Mouse (Mus musculus) adrenal gland, postnatal 4 days (tissue): ENCODE measurements around the gene Opcml. TPM values are rescaled to one million over a fixed set of nuclear protein-coding genes. Genes with fewer than 3 reads are reported as not detected.

Source experiments
- DNase-seq, 2 experiments: peaks; one replicate each; pipeline ENCODE4 v3.0.0; 2021 to 2022; ENCODE audit warnings: low spot score in 2 of 2, mixed read lengths in 2 of 2
- total RNA-seq, 2 experiments: library from RNA; stranded (reverse); gene quantifications; 2 replicates each; pipeline ENCODE4 v1.2.3; 2021

The Opcml gene
- total RNA-seq, 2 experiments from 2014 or later, result 1.8 to 2.6 TPM

DNA sequence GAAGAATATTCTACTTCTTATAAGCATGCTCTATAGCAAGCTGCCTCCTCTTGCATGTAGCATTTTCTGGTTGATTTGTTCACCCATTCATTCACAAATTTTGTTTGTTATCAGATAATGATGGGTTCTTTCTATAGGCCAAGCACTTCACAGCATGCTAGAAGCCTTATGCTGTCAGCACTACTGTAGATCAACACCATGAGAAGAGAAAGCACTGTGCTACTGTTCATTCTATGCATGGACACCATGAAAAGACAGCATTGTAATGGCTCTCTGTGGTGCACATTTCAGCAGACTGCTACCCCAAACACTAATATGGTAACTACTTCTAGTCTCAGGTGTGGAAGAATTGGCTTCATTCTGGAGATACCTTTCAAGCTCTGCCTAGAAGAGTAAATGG is 527.3 kb downstream of the Opcml start:
- DNase-seq, result no peak

DNA sequence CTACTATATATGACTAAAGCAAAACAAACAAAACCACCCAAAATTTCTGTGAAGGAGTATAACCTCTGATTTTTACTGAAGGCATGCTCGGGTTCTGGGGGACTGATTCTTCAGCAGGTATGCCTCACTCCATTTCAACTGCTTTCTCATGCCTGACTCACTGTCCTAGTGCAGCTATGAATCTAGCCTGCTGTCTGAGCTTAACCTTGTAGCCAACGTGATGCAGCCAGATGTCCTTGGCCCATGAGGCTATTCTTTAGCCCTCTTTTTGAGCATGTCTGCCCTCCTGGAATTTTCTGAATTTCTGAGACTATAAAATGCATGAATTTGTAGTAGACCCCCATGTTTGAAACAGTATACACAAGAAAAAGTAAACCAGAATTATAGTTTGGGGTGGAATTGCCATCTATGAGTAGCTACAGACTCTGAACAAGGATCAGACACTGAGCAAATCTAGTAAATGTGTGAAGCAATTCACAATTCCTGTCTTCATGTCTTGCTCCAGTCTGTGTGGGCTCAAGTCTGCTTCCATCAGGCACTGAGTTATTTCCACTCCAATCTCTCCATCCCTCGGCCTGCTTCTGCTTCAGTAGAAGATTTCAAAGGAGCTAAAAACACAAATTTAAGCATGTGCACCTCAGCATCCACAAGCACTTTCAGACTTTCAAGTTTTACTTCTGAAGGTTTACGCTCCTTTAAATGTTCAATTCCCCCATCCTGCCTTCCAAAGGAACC is 528.6 kb downstream of the Opcml start:
- no peak for DNase-seq

DNA sequence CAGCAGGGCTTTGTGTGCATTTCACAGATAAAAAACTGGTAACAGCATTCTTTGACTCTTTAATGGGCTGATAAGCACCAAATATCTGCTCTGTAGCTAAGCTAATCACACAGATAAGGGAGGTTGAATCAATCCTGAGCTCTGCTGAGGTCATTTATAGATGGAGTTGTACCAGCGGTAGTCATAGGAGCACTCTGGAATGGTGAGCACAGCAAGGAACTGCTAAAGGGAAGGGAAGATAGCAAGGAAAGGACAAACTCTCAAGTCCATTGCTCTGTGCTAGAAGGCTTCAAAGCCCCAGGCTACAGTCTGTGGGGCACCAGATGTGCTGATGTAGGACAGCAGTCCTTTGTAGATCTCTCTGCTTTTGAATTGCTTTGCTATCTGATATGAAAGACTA is 529.2 kb downstream of the Opcml start:
- no peak for DNase-seq

DNA sequence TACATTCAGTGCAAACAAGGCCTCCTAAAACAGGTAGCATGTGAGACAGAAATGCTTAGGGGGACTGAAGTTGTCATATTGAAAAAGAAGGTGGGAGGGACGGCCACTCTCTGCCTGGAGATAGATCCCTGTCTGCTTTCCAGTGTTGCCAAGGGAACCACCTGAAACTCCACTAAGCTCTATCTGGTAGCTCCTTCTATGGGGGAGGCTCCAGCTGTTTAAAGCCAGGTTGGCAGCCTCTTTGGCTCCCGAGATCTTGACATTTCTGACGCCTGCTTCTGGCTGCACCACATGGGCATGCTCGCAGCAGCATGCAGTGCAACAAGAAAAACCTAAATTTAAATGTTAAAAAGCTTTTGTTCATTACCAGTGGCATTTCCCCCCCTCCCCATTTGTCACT is 537.4 kb downstream of the Opcml start:
- DNase-seq, result no peak

DNA sequence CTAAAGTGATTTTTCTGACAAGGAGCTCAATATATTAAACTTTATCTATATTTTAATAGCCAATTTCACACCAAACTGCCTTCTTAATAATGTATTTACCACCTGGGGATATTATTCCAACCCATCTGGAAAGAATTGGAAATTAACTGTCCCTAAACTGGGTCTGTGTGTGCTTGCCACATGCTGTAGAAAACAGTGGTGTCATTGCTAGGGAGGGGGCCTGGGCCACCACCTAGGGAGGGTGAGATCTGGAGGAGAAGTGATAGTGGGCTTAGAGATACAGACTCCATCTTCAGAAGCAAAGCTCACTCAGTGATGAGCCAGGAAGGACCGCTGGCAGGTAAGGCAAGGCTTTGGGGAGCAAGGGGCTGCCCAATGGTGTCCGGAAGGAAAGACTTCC is 537.9 kb downstream of the Opcml start:
- no peak for DNase-seq

DNA sequence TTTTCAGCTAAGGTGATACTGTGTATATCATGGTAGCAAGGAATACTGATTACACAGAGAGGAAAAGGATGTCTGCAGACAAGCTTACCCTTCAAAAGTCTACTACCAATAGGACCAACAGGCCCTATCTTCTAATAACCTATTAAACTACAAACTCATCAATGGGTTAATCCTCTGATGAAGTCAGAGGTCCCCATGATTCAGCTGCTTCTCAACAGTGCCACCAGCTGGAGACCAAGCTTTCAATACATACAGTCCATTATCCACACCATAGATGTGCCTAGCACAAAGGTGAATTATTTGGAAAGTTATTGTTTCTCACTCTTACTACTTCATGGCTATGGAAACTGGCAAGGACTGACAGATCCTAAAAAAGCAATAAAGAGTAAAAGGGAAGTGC is 538.9 kb downstream of the Opcml start:
- no peak for DNase-seq

DNA sequence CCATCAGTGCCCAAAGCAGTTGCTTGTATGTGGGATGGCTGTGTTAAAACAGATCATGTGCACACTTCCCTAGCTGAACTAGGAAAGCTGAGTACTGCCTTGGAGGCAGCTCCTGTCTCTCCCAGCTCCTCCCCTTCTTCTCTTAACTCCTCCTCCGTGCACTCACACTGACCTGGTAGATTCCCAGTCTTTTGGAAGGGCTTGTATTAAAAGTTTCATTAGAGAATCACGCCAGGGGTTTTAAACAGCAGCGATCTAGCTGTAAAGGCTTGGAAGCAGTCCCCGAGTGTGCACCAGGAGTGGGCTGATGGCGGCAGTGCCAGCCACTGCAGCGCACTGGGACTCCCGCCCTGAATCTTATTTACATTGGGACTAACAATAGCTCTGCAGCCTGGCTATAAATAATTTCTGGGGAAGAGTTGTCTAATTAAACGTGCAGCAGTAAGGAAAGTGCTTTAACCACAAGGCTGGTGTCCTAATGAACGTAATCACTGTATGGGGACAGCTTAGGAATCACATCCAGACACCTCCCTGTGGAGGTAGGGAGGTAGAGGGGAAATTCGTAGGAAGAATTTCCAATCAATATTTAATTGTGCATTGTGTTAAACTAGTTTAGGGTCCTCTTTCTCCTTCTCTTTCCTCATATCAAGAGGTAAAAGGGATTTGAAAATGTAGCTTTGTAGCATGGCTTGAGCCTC is 546.1 kb downstream of the Opcml start:
- DNase-seq, result no peak

DNA sequence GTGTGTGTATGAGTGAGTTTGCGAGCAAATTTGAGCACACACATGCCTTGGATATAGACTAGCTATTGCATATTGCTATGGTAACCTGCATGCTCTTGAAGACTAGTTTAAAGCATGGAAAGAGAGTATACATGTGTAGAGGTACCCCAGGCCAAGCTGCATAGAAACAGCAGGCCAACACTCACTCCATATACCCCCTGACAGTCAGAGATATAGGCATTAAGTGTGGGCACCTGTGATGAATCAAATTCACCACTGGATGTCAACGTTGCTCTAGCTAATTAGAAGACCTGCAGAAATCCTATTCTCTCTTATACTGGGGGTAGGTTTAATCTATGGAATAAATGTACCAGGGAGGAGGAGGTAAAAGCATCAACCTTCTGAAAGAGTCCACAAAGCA is 547.3 kb downstream of the Opcml start:
- no peak for DNase-seq

DNA sequence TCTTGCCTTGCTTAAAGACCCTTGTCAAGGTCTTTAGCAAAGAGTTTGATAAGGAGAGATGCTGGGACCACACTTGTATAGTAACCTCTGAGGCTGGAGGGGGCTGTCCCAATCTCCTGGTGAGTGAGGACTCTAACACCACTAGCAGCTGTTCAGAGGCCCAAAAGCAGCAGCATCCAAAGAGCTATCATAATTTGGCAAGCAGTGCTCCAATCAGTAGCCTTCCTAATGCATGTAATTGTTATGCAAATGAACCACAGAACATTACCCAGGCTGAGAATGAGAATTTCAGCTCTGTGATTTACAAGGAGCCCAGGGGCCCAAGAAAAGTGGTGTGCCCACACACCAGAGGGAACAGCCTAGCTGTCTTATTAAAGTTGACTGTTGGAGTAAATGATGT is 564.4 kb downstream of the Opcml start:
- DNase-seq, result no peak

DNA sequence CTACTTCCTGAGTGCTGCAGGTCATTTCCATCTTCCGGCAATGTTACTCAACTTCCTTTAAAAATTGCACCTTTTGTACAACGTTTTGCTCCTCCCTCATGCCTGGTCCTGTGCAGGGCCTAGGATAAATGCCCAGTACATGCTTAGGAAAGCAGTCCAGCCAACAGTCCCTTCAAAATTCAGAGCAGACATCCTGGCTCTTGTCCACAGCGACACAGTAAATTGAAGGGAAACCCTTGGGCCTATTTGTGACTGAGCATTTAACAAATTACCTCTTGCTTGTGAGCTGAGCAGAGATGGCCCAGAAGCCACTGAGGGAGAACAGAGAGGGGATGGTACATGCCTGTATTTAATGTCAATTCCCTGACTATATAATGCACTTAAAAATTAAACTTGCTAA is 567.4 kb downstream of the Opcml start:
- no peak for DNase-seq

DNA sequence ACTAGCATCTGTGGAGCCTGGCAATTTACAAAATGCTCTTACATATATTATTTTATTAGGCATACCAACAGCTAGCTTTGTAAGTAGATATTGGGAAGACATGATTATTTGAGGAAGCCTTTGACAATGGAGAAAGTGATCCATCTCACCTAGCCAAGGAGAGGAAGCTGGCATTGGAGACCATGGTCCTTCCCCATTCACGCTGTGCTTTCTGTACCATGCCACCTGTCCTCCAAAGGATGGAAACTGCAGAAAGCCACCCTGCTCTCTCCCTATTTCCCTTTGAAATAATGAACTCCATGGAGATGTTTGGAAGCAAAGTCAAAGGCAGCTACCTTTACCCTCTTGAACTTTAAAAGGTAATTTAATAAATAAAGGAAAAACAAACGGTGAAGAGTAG is 570.1 kb downstream of the Opcml start:
- no peak for DNase-seq

DNA sequence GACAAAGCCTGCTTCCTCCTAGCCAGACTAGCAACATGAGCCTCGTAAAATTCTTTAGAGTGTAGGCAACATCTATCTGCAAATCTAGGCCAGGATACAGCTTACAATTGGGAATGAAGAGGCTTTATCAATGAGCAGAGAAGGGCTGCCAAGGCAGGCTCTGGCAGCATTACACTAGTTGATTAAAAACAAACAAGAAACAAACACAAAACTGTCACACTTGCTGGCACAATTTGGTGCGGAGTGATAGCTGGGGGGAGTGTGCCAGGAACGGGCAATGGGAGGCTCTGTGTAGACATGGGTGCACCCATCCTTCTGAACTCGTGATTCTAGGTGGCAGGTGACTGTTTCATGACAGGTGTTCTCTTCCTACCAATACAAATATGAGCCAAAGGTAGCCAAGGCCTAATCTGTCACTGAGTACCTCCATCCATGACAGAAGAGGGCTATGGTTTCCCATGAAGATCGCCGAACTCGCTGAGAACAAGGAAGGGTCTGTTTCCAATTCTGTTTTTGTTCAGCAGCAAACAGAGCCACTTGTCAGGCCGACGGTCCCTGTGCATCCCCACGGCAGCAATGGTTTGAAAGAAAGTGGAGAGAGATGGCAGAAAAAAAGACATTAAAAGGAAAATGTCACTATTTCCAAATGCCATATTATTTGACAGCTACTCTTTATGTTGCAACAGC is 574.0 kb downstream of the Opcml start:
- no peak for DNase-seq

DNA sequence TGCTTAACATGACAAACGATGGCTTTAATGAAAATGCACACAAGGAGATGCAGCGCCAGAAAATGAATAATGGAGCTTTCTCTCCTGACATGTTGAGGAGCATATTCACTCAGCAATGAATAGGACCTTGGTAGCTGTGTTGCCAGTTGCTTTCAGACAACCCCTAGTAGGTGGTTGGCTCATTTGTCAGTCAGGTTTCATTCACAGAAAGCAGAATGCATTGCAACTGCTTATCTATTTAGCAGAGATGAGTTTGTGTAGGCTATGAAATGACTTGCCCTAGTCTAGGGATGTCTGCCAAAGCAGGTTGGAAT is 574.5 kb downstream of the Opcml start:
- DNase-seq, result no peak

DNA sequence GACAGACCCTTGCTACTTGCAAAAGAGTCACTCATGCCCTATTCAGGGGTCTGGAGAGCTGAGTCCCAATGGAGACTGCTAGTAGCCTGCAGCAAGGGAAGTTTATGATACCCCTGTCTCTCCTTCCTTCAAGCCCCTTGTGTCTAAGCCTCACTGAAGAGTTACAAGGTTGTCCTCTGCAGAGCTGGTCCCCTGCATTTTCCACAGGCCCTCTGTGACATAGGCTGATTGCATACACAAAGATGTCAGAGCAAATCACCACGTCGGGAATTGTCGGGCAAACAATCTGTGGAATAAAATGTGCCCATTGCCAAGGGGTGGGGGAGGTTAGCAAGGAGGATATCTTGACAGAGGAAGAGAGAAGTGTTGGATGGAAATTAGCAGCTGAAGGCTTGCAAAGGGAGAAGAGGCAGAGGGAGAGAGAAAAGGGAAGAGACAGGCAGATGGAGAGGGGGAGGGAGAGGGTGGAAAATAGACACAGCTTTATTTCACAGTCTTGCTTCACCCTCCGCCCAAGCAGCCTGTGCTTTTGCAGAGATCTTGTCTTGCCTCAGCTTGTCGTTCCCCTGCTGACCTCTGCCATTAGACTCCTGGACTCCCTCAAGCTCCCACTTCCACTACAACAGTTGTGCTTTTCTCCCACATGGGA is 596.1 kb downstream of the Opcml start:
- DNase-seq, result no peak

DNA sequence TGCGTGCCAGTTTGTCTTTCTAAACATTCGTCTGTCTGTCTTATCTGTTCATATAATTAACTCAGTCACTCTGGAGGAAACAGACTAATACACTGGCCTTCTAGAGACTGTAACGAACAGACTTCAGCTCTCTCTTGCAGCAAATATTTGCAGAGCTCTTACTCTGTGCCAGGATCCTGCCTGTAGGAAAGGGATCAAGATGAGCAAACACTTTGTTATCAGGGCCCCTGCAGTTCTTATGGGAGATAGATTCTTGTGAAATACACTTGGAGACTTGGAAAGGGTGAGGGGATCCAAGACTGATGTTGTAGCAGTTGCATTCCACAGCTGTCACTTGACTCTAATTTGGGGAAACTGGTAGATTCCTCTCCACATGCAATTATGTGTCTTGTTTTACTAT is 604.6 kb downstream of the Opcml start:
- DNase-seq, result no peak

DNA sequence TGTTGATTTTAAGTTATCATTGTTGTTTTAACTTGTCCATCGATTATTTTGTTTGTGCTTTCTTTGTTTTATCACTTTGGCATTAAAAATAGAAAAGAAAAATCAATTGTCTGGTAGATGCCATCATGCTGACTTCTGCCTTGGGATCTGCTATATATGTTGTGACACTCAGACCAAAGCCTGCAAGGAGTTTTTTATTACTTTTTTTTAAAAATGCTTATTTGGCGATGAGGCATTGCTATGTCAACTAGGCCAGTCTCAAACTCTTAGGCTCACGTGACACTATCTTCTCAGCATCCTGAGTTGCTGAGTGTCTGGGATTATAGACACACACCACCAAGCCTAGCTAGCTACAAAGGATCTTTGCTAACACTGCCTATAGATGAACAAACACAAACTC is 605.1 kb downstream of the Opcml start:
- no peak for DNase-seq

DNA sequence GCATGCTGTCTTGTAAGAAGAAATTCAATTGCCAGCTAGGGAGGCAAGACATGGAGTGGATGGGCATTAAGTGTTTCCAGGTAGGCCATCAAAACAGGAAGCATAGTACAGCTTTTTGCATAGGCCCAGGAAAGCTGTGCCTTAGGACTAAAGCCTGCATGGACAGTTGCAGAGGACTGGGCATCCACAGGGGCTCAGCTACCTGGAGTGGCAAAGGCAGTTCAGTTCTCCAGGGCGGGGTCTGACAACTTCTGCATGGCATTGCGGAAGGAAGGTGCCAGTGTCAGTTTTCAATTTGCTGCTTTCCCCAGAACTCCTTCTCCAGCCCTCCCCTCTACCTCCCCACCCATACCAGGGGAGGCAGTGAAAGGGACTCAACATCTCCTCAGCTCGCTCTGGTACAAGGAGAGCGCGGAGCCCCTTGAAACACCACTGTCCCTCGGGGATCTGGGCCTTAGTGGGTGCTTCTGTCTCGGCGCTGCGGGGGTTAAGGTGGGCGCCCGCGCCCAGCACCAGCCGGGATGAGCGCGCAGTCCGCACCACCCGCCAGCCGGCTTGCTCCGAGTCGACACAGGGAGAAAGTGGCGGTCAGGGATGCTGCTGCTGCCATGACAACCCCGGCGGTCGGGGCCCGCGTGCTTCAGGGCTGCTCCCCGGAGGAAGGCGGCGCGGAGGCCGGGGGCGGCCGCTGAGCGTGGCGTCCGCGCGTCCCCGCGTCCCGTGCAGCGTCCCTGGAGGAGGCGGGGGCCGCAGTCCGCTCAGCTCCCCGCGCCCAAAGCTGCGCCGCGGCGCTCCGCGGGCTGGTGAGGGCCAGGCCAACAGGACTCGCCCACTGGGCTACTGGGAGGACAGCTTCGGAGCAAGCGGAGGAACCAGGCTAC is 612.4 kb downstream of the Opcml start:
- DNase-seq, result peak in 1 of 2 experiments; percentile 5

DNA sequence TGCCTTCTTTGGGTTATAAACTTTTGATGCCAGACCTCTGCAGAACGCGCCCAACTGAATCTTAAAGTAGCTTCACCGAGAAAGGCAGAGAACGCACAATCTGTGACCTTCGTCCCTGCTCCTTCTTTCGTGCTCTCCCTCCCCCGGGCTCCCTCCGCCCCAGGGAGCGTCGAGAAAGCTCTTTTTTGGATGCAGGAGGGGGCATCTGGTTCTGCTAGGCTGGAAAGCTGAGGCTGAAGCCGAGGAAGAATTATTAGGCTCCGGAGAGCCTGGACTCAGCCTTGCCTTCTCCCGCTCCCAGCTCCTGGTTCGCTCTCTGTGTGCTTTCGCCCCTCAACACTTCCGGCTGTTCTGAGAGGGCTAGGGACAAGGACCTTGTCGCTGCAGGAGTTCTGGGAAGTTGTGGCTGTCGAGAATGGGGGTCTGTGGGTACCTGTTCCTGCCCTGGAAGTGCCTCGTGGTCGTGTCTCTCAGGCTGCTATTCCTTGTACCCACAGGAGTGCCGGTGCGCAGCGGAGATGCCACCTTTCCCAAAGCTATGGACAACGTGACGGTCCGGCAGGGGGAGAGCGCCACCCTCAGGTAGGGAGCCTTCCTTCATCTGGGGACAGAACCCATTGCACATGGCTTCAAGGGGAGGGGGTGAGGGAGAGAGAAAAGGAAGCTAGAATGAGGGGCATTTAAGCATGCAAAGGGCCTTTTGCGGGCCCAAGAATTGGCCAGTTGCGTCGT is 613.4 kb downstream of the Opcml start:
- peak; percentile 28 to 40 for DNase-seq

DNA sequence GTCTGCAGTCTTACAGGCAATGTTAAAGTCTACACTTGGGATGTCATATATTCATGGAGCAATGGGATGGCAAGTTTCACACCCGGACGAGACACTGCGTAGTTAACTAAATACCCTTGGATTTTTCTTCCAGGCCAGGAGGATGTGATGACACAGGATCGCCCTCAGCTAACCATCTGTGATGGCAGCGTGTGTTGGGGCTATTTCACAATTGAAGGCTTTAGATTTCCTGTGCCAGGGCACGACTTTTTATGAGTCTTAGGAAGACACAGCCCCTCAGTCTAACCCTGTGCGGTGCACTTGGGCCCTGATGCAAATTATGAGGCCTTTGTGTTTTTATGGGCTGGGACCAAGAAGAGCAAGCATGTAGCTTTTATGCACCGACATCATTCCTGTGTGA is 614.0 kb downstream of the Opcml start:
- DNase-seq, result no peak

DNA sequence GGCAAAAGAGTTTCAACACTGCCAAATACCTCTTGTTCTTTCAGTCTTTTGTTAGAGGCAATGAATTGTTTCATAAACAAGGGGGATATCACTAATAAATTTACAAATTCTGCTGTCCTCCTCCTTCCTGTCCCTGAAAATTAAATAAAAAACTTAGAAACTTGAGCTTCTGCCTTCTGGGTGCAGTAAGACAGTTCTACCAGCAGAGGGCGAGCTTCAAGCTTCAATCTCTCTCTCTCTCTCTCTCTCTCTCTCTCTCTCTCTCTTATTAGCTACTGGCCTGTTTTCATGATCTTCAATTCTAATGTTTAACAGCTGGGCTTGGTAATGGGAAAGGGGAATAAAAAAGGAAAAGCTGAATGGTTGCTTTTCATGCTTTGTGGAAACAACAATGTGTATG is 615.2 kb downstream of the Opcml start:
- no peak for DNase-seq
